Mouse (Mus musculus): ENCODE measurements around the gene Sec16a. TPM values are rescaled to one million over a fixed set of nuclear protein-coding genes. Genes with fewer than 3 reads are reported as not detected.

Sec16a gene
- 19.4 TPM in 2 replicates for polyA plus RNA-seq (2014; fragmentation: Nextera tagmentation; extraction: Ambion mirVana)

- Histone ChIP-seq H3K27me3 (ENCODE audit: control insufficient read depth, insufficient read depth, low read length) (no peaks in the 10 kb centered on the region), H3K4me1 (ENCODE audit: control insufficient read depth in 2 of 2, insufficient read depth in 2 of 2, low read length in 2 of 2) (peaks cover 8 to 35% of the 10 kb centered on the region in 2 experiments), H3K27ac (replicated peaks in 1 of 2; ENCODE audit: control insufficient read depth in 1 of 2, insufficient read depth in 1 of 2, low read depth in 2 of 2, low read length in 2 of 2) (peak within 1 kb of the TSS; percentile 96 to 99), H3K9me3 (ENCODE audit: control insufficient read depth, low read length) (no peaks in the 10 kb centered on the region), H3K4me3 (ENCODE audit: control insufficient read depth in 1 of 2, insufficient read depth in 1 of 2, low read depth in 1 of 2, low read length in 2 of 2) (peak within 1 kb of the TSS; percentile 88 to 95), H3K4me2 (ENCODE audit: low read length) (peak within 1 kb of the TSS; percentile 92), H3K36me3 (ENCODE audit: control insufficient read depth, insufficient read depth, low read length) (peaks cover 19% of the 10 kb centered on the region), H3K9ac (ENCODE audit: low read length) (peak within 1 kb of the TSS; percentile 91)
- under 1% methylated on average over 59 of the region's 61 CpGs for WGBS
- ATAC-seq (ENCODE audit: insufficient number of reproducible peaks, insufficient read depth, low FRiP score, low read depth) = peak; percentile 92
Measured at GRCm38 (mm10) chr2:26444946-26445665, at the start of gene Sec16a. Gene Sec16a, minus strand, starts transcription at chr2:26445216.

GRCm38 (mm10) chr2:26494396-26494795 lies 49.4 kb upstream of the Sec16a start:
- Histone ChIP-seq H3K36me3 (ENCODE audit: control insufficient read depth, insufficient read depth, low read length) (no peaks in the 10 kb centered on the region; the same call in 1 of the 2 replicates), H3K27me3 (ENCODE audit: control insufficient read depth, insufficient read depth, low read length) (peaks cover under 1% of the 10 kb centered on the region; the same call in 1 of the 2 replicates), H3K27ac (replicated peaks in 1 of 2; ENCODE audit: control insufficient read depth in 1 of 2, insufficient read depth in 1 of 2, low read depth in 2 of 2, low read length in 2 of 2) (peak overlapping the region; percentile 78 to 84), H3K4me2 (ENCODE audit: low read length) (peak overlapping the region; percentile 48), H3K9ac (ENCODE audit: low read length) (no peak overlapping the region), H3K4me1 (ENCODE audit: control insufficient read depth in 2 of 2, insufficient read depth in 2 of 2, low read length in 2 of 2) (peaks cover 47 to 79% of the 10 kb centered on the region in 2 experiments), H3K4me3 (ENCODE audit: control insufficient read depth in 1 of 2, insufficient read depth in 1 of 2, low read depth in 1 of 2, low read length in 2 of 2) (no peak overlapping the region), H3K9me3 (ENCODE audit: control insufficient read depth, low read length) (no peaks in the 10 kb centered on the region)
- no peak for ATAC-seq (ENCODE audit: insufficient number of reproducible peaks, insufficient read depth, low FRiP score, low read depth)
- 46% methylated on average over 7 of the region's 7 CpGs for WGBS

DNA sequence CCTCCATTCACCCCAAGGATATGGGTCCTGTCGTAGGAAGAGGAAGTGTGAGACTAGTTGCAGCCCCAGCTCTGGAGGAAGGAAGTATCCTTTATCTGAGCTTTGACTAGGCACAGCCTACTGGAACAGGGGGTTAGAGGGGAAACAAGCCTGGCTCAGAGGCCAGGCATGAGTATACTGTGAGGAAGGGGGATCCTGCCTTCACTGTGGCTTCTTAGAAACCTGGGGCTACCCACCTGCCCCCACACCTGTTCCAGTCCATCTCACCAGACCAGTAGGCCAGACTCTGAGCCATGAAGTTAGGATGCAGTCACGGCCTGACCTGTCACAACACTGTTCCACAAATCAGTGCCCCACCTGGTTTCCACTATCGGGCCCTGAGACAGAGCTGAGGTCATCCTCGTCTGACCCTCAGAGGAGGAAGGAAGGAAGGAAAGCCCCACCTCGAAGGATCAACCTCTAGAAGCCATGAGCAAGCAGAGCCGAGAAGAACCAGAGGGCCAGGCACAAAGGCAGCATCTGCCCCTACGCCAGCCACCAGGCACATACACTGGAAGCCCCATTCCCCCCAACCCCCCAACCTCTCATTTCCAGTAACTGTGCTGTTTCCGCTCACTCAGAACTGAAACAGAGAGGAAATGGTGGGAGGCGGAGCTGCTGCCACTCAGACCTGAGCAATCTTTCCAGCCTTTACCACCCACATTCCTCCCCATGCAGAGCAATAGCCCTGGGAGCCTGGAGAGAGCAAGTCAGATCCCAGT lies 48.2 kb upstream of the Sec16a start:
- peaks cover 58 to 81% of the 10 kb centered on the region in 2 experiments for H3K4me1 ChIP-seq (ENCODE audit: control insufficient read depth in 2 of 2, insufficient read depth in 2 of 2, low read length in 2 of 2)
- no peaks in the 10 kb centered on the region for H3K9me3 ChIP-seq (ENCODE audit: control insufficient read depth, low read length)
- H3K36me3 ChIP-seq (ENCODE audit: control insufficient read depth, insufficient read depth, low read length) = no peaks in the 10 kb centered on the region
- H3K27me3 ChIP-seq (ENCODE audit: control insufficient read depth, insufficient read depth, low read length) = no peaks in the 10 kb centered on the region
- ATAC-seq (ENCODE audit: insufficient number of reproducible peaks, insufficient read depth, low FRiP score, low read depth) = peak; percentile 23; the same call in 1 of the 2 replicates
- WGBS = 43% methylated on average over 9 of the region's 9 CpGs
- H3K4me3 ChIP-seq (ENCODE audit: control insufficient read depth in 1 of 2, insufficient read depth in 1 of 2, low read depth in 1 of 2, low read length in 2 of 2) = no peak overlapping the region
- H3K4me2 ChIP-seq (ENCODE audit: low read length) = peak overlapping the region; percentile 48
- H3K27ac ChIP-seq (replicated peaks in 1 of 2; ENCODE audit: control insufficient read depth in 1 of 2, insufficient read depth in 1 of 2, low read depth in 2 of 2, low read length in 2 of 2) = peak overlapping the region; percentile 78 to 84
- H3K9ac ChIP-seq (ENCODE audit: low read length) = peak overlapping the region; percentile 39; the same call in 1 of the 2 replicates

DNA sequence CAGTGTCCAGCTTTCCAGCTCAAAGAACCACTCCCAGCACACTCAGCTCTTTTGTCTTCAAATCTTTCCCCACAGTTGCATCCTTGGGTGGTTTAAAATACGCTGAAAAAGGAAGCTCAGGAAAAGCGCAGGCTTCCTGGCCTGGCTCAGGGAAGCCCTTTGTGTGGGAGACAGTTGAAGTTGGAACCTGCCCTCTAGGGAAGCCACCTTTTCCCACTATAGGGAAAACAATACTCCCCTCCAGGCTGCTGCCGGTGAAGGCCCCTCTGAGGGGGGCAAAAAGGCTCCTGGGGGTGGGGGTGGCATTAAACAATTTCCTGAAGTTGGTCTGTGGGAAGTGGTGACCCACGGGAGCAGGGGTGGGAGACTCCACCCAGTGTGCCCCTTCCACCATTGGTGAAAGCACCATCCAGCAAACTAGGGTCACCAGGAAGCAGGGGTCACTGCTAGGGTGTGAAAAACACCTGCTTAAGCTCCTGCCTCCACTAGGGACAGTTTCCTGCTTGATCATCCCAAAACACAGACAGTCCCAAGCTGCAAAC lies 45.8 kb upstream of the Sec16a start:
- H3K9ac ChIP-seq (ENCODE audit: low read length) = peak overlapping the region; percentile 47; the same call in 1 of the 2 replicates
- H3K4me2 ChIP-seq (ENCODE audit: low read length) = peak overlapping the region; percentile 24; the same call in 1 of the 2 replicates
- WGBS = 51% methylated on average over 4 of the region's 4 CpGs

GRCm38 (mm10) chr2:26488535-26489135 lies 43.6 kb upstream of the Sec16a start:
- H3K27ac ChIP-seq (replicated peaks in 1 of 2; ENCODE audit: control insufficient read depth in 1 of 2, insufficient read depth in 1 of 2, low read depth in 2 of 2, low read length in 2 of 2) = peak overlapping the region; percentile 17 to 84; a peak in 2 of 4 replicates
- no peaks in the 10 kb centered on the region for H3K27me3 ChIP-seq (ENCODE audit: control insufficient read depth, insufficient read depth, low read length)
- H3K9ac ChIP-seq (ENCODE audit: low read length) = peak overlapping the region; percentile 38; the same call in 1 of the 2 replicates
- peaks cover 18% of the 10 kb centered on the region for H3K36me3 ChIP-seq (ENCODE audit: control insufficient read depth, insufficient read depth, low read length)
- no peak for ATAC-seq (ENCODE audit: insufficient number of reproducible peaks, insufficient read depth, low FRiP score, low read depth)
- H3K4me2 ChIP-seq (ENCODE audit: low read length) = no peak overlapping the region
- no peaks in the 10 kb centered on the region for H3K9me3 ChIP-seq (ENCODE audit: control insufficient read depth, low read length)
- H3K4me3 ChIP-seq (ENCODE audit: control insufficient read depth in 1 of 2, insufficient read depth in 1 of 2, low read depth in 1 of 2, low read length in 2 of 2) = no peak overlapping the region
- peaks cover 54 to 75% of the 10 kb centered on the region in 2 experiments for H3K4me1 ChIP-seq (ENCODE audit: control insufficient read depth in 2 of 2, insufficient read depth in 2 of 2, low read length in 2 of 2)
- 60% methylated on average over 9 of the region's 9 CpGs for WGBS

More for the DNA sequence above, 45.8 kb upstream of the Sec16a start:
- Histone ChIP-seq H3K27ac (replicated peaks in 1 of 2; ENCODE audit: control insufficient read depth in 1 of 2, insufficient read depth in 1 of 2, low read depth in 2 of 2, low read length in 2 of 2) (peak overlapping the region; percentile 61 to 84), H3K9me3 (ENCODE audit: control insufficient read depth, low read length) (no peaks in the 10 kb centered on the region), H3K36me3 (ENCODE audit: control insufficient read depth, insufficient read depth, low read length) (no peaks in the 10 kb centered on the region), H3K27me3 (ENCODE audit: control insufficient read depth, insufficient read depth, low read length) (no peaks in the 10 kb centered on the region), H3K4me1 (ENCODE audit: control insufficient read depth in 2 of 2, insufficient read depth in 2 of 2, low read length in 2 of 2) (peaks cover 64 to 84% of the 10 kb centered on the region in 2 experiments), H3K4me3 (ENCODE audit: control insufficient read depth in 1 of 2, insufficient read depth in 1 of 2, low read depth in 1 of 2, low read length in 2 of 2) (no peak overlapping the region)
- ATAC-seq (ENCODE audit: insufficient number of reproducible peaks, insufficient read depth, low FRiP score, low read depth) = peak; percentile 29; the same call in 1 of the 2 replicates

- Histone ChIP-seq H3K4me2 (ENCODE audit: low read length) (0 out of 2 replicates have a peak overlapping the region, but pooled peaks have one; percentile 18), H3K27ac (replicated peaks in 1 of 2; ENCODE audit: control insufficient read depth in 1 of 2, insufficient read depth in 1 of 2, low read depth in 2 of 2, low read length in 2 of 2) (peak overlapping the region; percentile 10 to 56; a peak in 2 of 4 replicates), H3K4me3 (ENCODE audit: control insufficient read depth in 1 of 2, insufficient read depth in 1 of 2, low read depth in 1 of 2, low read length in 2 of 2) (no peak overlapping the region), H3K9me3 (ENCODE audit: control insufficient read depth, low read length) (no peaks in the 10 kb centered on the region), H3K27me3 (ENCODE audit: control insufficient read depth, insufficient read depth, low read length) (no peaks in the 10 kb centered on the region), H3K9ac (ENCODE audit: low read length) (no peak overlapping the region), H3K36me3 (ENCODE audit: control insufficient read depth, insufficient read depth, low read length) (peaks cover 25% of the 10 kb centered on the region), H3K4me1 (ENCODE audit: control insufficient read depth in 2 of 2, insufficient read depth in 2 of 2, low read length in 2 of 2) (peaks cover 48 to 72% of the 10 kb centered on the region in 2 experiments)
- 50% methylated on average over 18 of the region's 18 CpGs for WGBS
- no peak for ATAC-seq (ENCODE audit: insufficient number of reproducible peaks, insufficient read depth, low FRiP score, low read depth)
Measured at GRCm38 (mm10) chr2:26487322-26488021, 42.5 kb upstream of the Sec16a start.

Measured in heart, embryonic 14.5 days (tissue).